Mouse (Mus musculus): ENCODE results near the gene Sh3gl3. TPM values are rescaled to one million over a fixed set of nuclear protein-coding genes. Genes with fewer than 3 reads are reported as not detected.
"Not testable (repeated sequence)": the region's sequence is repeated elsewhere in the genome, so short reads cannot be mapped to it uniquely, and the experiment has no call there.

The Sh3gl3 gene
- polyA plus RNA-seq, 1 experiment from 2014 or later, result 25.7 TPM

- Histone ChIP-seq H3K4me1 (replicated peaks) (no peaks in the 10 kb centered on the region), H3K27ac (no peak overlapping the region), H3K9ac (replicated peaks) (no peak overlapping the region), H3K4me2 (no peak overlapping the region), H3K9me3 (no peaks in the 10 kb centered on the region), H3K27me3 (no peaks in the 10 kb centered on the region), H3K36me3 (no peaks in the 10 kb centered on the region), H3K4me3 (replicated peaks) (no peak overlapping the region)
- WGBS, result 66% methylated on average over 2 of the region's 2 CpGs
- no peak for ATAC-seq (ENCODE audit: insufficient number of reproducible peaks, insufficient read depth, low FRiP score, low TSS enrichment, low read depth)
Measured at GRCm38 (mm10) chr7:82264119-82264518, 90.5 kb downstream of the Sh3gl3 start.

GRCm38 (mm10) chr7:82265365-82265764 lies 91.7 kb downstream of the Sh3gl3 start:
- Histone ChIP-seq H3K36me3 (no peaks in the 10 kb centered on the region), H3K9me3 (no peaks in the 10 kb centered on the region), H3K27me3 (no peaks in the 10 kb centered on the region), H3K4me2 (no peak overlapping the region), H3K4me3 (replicated peaks) (no peak overlapping the region), H3K27ac (no peak overlapping the region), H3K9ac (replicated peaks) (no peak overlapping the region), H3K4me1 (replicated peaks) (no peaks in the 10 kb centered on the region)
- ATAC-seq (ENCODE audit: insufficient number of reproducible peaks, insufficient read depth, low FRiP score, low TSS enrichment, low read depth), result no peak
- WGBS, result 79% methylated on average over 4 of the region's 4 CpGs

GRCm38 (mm10) chr7:82269948-82270347 lies 96.3 kb downstream of the Sh3gl3 start:
- H3K27me3 ChIP-seq, result no peaks in the 10 kb centered on the region
- H3K4me3 ChIP-seq (replicated peaks), result no peak overlapping the region
- 13% methylated on average over 1 of the region's 1 CpGs for WGBS
- no peak overlapping the region for H3K4me2 ChIP-seq
- ATAC-seq (ENCODE audit: insufficient number of reproducible peaks, insufficient read depth, low FRiP score, low TSS enrichment, low read depth), result no peak
- no peaks in the 10 kb centered on the region for H3K36me3 ChIP-seq
- H3K9ac ChIP-seq (replicated peaks), result no peak overlapping the region
- no peaks in the 10 kb centered on the region for H3K9me3 ChIP-seq
- no peak overlapping the region for H3K27ac ChIP-seq
- H3K4me1 ChIP-seq (replicated peaks), result no peaks in the 10 kb centered on the region; the same call in 1 of the 2 replicates

DNA sequence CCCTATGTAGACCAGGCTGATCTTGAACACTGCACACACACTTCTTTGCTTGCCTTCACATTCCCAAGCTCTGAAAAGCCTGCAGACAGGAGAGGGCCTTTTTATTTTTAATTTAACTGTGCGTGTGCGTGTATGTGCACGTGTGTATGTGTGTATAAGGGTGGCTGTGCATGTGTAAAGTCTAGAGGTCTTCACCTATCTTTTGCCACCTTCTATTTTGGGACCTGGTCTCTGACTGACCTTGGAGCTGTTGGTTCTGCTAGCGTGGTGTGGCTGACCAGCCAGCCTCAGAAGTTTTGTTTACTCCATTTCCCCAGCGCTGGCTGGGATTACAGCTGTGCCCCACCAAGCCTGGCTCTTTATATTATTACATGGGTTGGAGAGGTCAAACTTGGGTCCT lies 98.1 kb downstream of the Sh3gl3 start:
- Histone ChIP-seq H3K4me1 (replicated peaks) (no peaks in the 10 kb centered on the region; the same call in 1 of the 2 replicates), H3K27ac (no peak overlapping the region), H3K9ac (replicated peaks) (no peak overlapping the region), H3K4me2 (no peak overlapping the region), H3K27me3 (no peaks in the 10 kb centered on the region), H3K36me3 (no peaks in the 10 kb centered on the region), H3K9me3 (no peaks in the 10 kb centered on the region), H3K4me3 (replicated peaks) (no peak overlapping the region)
- no peak for ATAC-seq (ENCODE audit: insufficient number of reproducible peaks, insufficient read depth, low FRiP score, low TSS enrichment, low read depth)
- WGBS, result 79% methylated on average over 5 of the region's 5 CpGs

GRCm38 (mm10) chr7:82272875-82273274 lies 99.2 kb downstream of the Sh3gl3 start:
- H3K36me3 ChIP-seq; H3K9ac ChIP-seq (replicated peaks); H3K4me2 ChIP-seq: not testable (repeated sequence)

DNA sequence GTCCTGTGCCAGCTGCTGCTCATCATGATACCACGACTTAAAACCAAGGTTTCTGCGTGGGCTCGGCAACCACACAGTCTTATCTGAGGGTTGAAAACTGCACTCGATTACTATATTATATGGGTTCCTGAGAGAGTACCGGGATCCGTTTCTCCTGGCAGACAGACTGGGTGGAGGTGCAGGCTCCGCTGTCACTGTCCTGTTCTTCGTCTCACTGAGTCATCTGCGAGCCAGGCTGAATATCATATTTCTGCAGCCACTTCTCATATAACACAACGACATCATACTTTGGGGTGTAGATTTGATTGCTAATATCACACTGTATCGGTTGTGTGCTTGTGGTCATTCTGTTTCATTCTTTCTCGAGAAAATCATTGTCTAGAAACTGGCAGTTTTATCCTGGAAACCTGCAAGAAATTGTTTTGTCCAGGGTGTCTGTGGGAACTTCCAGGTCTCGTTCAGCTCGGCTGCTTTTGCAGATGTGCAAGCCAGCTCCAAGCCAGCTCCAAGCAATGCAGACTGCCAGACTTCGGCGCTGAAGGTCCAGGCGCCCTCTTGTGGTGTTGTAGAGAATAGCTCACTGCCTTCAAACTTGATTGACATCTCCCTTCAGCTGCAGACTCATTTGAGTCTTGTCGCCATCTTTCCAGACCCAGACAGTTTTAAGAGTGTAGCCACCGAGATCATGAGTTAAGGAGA lies 100.5 kb downstream of the Sh3gl3 start:
- Histone ChIP-seq H3K4me1 (replicated peaks) (no peaks in the 10 kb centered on the region; the same call in 1 of the 2 replicates), H3K9me3 (no peaks in the 10 kb centered on the region), H3K4me3 (replicated peaks) (no peak overlapping the region), H3K27me3 (no peaks in the 10 kb centered on the region), H3K9ac (replicated peaks) (no peak overlapping the region), H3K36me3 (no peaks in the 10 kb centered on the region), H3K27ac (no peak overlapping the region), H3K4me2 (no peak overlapping the region)
- no peak for ATAC-seq (ENCODE audit: insufficient number of reproducible peaks, insufficient read depth, low FRiP score, low TSS enrichment, low read depth)
- 51% methylated on average over 19 of the region's 19 CpGs for WGBS

More at GRCm38 (mm10) chr7:82272875-82273274, 99.2 kb downstream of the Sh3gl3 start:
- H3K27ac ChIP-seq; ATAC-seq (ENCODE audit: insufficient number of reproducible peaks, insufficient read depth, low FRiP score, low TSS enrichment, low read depth); H3K4me1 ChIP-seq (replicated peaks); H3K27me3 ChIP-seq; H3K9me3 ChIP-seq; H3K4me3 ChIP-seq (replicated peaks): not testable (repeated sequence)
- 33% methylated on average over 5 of the region's 5 CpGs for WGBS

GRCm38 (mm10) chr7:82274975-82275374 lies 101.3 kb downstream of the Sh3gl3 start:
- H3K4me3 ChIP-seq (replicated peaks), result no peak overlapping the region
- ATAC-seq (ENCODE audit: insufficient number of reproducible peaks, insufficient read depth, low FRiP score, low TSS enrichment, low read depth), result no peak
- WGBS, result 94% methylated on average over 5 of the region's 5 CpGs

GRCm38 (mm10) chr7:82275529-82276204 lies 102.0 kb downstream of the Sh3gl3 start:
- Histone ChIP-seq H3K4me2 (no peak overlapping the region), H3K4me3 (replicated peaks) (no peak overlapping the region), H3K4me1 (replicated peaks) (no peaks in the 10 kb centered on the region; the same call in 1 of the 2 replicates), H3K27ac (no peak overlapping the region), H3K9ac (replicated peaks) (no peak overlapping the region), H3K36me3 (no peaks in the 10 kb centered on the region), H3K27me3 (no peaks in the 10 kb centered on the region), H3K9me3 (no peaks in the 10 kb centered on the region)
- WGBS, result 63% methylated on average over 18 of the region's 18 CpGs
- no peak for ATAC-seq (ENCODE audit: insufficient number of reproducible peaks, insufficient read depth, low FRiP score, low TSS enrichment, low read depth)

More at GRCm38 (mm10) chr7:82274975-82275374, 101.3 kb downstream of the Sh3gl3 start:
- Histone ChIP-seq H3K9ac (replicated peaks) (no peak overlapping the region), H3K4me2 (no peak overlapping the region), H3K36me3 (no peaks in the 10 kb centered on the region), H3K9me3 (no peaks in the 10 kb centered on the region), H3K27ac (no peak overlapping the region), H3K4me1 (replicated peaks) (no peaks in the 10 kb centered on the region; the same call in 1 of the 2 replicates), H3K27me3 (no peaks in the 10 kb centered on the region)

DNA sequence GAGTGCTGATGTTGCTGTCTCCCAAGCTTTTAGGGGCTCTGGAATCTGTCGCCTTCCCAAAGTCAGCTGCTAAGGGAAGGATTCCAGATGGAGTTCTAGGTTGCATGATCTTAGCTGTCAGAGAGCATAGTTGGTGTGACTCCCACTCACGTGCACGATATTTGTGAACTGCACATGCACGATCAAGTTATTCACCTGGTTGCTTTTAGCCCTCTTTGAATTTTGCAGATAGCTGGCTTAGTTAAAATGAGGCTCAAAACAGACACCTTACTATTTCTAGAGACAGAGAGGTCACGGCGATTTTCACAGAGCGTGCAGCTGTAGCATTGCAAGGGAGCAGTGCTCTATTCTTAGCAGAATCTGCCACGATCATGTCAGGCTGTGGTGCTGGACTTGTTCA lies 108.4 kb downstream of the Sh3gl3 start:
- H3K36me3 ChIP-seq, result no peaks in the 10 kb centered on the region
- H3K4me3 ChIP-seq (replicated peaks), result no peak overlapping the region
- no peak overlapping the region for H3K9ac ChIP-seq (replicated peaks)
- no peaks in the 10 kb centered on the region; the same call in 1 of the 2 replicates for H3K4me1 ChIP-seq (replicated peaks)
- H3K27me3 ChIP-seq, result no peaks in the 10 kb centered on the region
- no peak overlapping the region for H3K4me2 ChIP-seq
- H3K9me3 ChIP-seq, result no peaks in the 10 kb centered on the region
- ATAC-seq (ENCODE audit: insufficient number of reproducible peaks, insufficient read depth, low FRiP score, low TSS enrichment, low read depth), result no peak
- H3K27ac ChIP-seq, result no peak overlapping the region
- 83% methylated on average over 8 of the region's 8 CpGs for WGBS

DNA sequence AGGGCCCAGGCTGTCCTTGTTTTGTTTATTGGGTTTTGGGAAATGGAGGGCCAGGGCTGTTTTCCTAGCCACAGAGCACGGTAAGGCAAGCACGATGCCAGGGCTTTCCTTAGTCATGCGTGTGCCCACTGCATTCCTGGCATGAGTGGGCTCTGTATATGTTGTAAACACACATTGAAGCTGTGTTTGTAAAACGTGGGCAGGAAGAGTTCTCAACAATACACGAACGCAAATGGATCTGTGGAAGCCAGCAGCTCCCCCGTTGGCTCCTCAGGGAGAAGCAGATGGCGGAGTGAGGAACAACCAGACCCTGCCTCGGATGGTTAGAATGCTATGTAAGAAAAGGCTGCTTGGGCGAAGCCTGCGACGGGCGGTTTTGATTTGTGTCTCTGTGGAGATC lies 108.8 kb downstream of the Sh3gl3 start:
- no peak for ATAC-seq (ENCODE audit: insufficient number of reproducible peaks, insufficient read depth, low FRiP score, low TSS enrichment, low read depth)
- no peak overlapping the region for H3K9ac ChIP-seq (replicated peaks)
- H3K27me3 ChIP-seq, result no peaks in the 10 kb centered on the region
- peaks cover 4% of the 10 kb centered on the region; the same call in 1 of the 2 replicates for H3K9me3 ChIP-seq
- no peak overlapping the region for H3K27ac ChIP-seq
- H3K4me3 ChIP-seq (replicated peaks), result no peak overlapping the region
- no peaks in the 10 kb centered on the region; the same call in 1 of the 2 replicates for H3K4me1 ChIP-seq (replicated peaks)
- no peaks in the 10 kb centered on the region for H3K36me3 ChIP-seq
- 82% methylated on average over 13 of the region's 13 CpGs for WGBS
- H3K4me2 ChIP-seq, result no peak overlapping the region

DNA sequence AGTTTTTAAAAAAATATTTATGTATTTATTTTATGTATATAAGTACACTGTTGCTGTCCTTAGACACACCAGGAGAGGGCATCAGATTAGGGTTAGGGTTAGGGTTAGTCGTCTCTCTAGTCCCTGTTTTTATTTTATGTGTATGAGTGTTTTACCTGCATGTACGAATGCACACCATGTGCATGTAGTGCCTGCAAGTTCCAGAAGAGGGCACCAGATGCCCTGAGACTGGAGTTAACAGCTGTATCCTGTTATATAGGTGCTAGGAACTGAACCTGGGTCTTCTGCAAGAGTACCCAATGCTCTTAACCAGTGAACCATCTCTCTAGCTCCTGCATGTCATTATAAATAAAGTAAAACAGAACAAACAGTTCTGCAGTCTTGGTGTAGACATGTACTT lies 113.6 kb downstream of the Sh3gl3 start:
- WGBS, result 94% methylated on average over 2 of the region's 2 CpGs
- H3K36me3 ChIP-seq, result no peaks in the 10 kb centered on the region
- H3K9me3 ChIP-seq, result peaks cover 6% of the 10 kb centered on the region; the same call in 1 of the 2 replicates
- H3K4me1 ChIP-seq (replicated peaks), result no peaks in the 10 kb centered on the region; the same call in 1 of the 2 replicates
- H3K9ac ChIP-seq (replicated peaks), result no peak overlapping the region
- no peaks in the 10 kb centered on the region for H3K27me3 ChIP-seq
- no peak for ATAC-seq (ENCODE audit: insufficient number of reproducible peaks, insufficient read depth, low FRiP score, low TSS enrichment, low read depth)
- H3K4me2 ChIP-seq, result no peak overlapping the region
- no peak overlapping the region for H3K4me3 ChIP-seq (replicated peaks)
- H3K27ac ChIP-seq, result no peak overlapping the region

All from limb, embryonic 12.5 days (tissue).